Mouse (Mus musculus): ENCODE results near the gene Orai2.

DNA sequence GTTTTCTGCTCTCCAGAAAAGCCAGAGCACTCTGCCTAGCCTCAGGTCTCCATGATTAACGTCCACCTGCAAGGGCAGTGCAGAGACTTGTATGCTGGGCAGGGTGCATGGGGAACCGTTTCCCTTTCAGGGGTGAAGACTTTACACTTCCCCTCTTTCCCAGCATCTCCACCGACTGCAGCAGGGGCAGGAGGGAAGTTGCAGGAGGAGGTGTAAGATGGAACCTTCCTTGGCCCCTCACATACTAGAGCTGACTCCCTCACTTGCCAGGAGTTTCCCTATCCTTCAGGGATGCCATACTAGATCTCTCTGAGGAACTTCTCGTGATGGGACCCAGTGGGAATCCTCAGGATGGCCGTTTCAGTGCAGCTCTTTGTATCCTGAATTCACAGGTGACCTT, 40.0 kb upstream of the Orai2 start:
- TF ChIP-seq CTCF (IDR thresholded peaks at IDR 0.05; ENCODE audit: control insufficient read depth, insufficient read depth, insufficient replicate concordance, low read depth, low read length) (no peak), POLR2A (IDR thresholded peaks at IDR 0.05; ENCODE audit: control insufficient read depth, low read depth, low read length) (no peak)

All from testis, adult 2 months (tissue).